Mouse (Mus musculus): ENCODE results near the gene Olfr344. TPM values are rescaled to one million over a fixed set of nuclear protein-coding genes. Genes with fewer than 3 reads are reported as not detected.

The Olfr344 gene
- polyA plus RNA-seq (2015; fragmentation: Nextera tagmentation; extraction: Ambion mirVana), result not detected in 2 replicates

GRCm38 (mm10) chr2:36566362-36566761, at the start of gene Olfr344:
Gene Olfr344, plus strand, starts transcription at chr2:36566662.
- Histone ChIP-seq H3K27ac (no peak within 1 kb of the TSS), H3K9ac (replicated peaks) (no peak within 1 kb of the TSS), H3K36me3 (no peaks in the 10 kb centered on the region), H3K9me3 (peaks cover 7% of the 10 kb centered on the region), H3K4me2 (replicated peaks) (no peak within 1 kb of the TSS), H3K4me3 (replicated peaks) (no peak within 1 kb of the TSS), H3K27me3 (no peaks in the 10 kb centered on the region), H3K4me1 (replicated peaks) (no peaks in the 10 kb centered on the region)
- no peak for ATAC-seq
- 95% methylated on average over 1 of the region's 1 CpGs for WGBS

DNA sequence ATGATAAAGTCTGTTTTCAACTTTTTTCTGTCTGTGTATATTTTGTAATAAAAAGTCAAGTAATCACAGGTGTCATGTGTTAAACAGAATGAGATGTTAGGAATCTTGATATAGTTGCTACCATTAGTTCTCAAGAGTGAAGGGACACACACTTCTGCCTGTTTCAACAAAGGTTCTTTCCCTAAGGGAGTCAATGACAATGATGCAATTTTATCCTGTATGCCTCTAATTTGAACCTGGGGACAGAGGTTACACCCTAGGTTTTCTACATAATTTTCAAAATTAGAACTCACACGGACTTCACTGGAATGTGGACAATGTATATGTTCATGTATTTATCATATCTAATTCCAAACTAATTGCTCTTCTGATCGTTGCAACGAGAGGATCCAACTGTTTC, 41.8 kb upstream of the Olfr344 start, which contains the start of gene Olfr342:
Gene Olfr342, plus strand, starts transcription at position 301 of the 400 bp plus-strand sequence.
- ATAC-seq, result no peak
- 75% methylated on average over 3 of the region's 3 CpGs for WGBS
- Histone ChIP-seq H3K4me2 (replicated peaks) (no peak within 1 kb of the TSS), H3K36me3 (no peaks in the 10 kb centered on the region), H3K4me1 (replicated peaks) (no peaks in the 10 kb centered on the region), H3K27me3 (no peaks in the 10 kb centered on the region), H3K9ac (replicated peaks) (no peak within 1 kb of the TSS), H3K27ac (no peak within 1 kb of the TSS), H3K9me3 (peaks cover 16% of the 10 kb centered on the region), H3K4me3 (replicated peaks) (no peak within 1 kb of the TSS)

DNA sequence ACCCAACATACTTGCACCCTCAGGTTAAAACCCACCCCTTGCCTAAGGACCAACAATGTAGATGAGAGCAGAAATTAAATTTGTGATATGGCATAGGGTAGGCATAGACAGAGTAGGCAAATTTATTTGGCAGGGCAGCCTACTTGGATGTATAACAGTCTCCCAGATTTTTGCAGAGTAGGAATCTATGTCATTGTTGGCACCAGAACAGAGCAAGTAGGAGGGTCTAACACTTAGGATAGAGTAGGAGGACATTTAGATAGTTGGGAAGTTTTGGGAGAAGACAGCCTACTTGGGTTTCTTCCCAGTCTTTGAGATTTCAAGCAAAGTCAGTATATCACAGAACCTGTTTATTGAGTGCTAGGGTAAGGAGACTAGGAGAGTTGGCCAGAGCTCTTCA, 1.3 kb upstream of the Olfr344 start:
- Histone ChIP-seq H3K4me1 (replicated peaks) (no peaks in the 10 kb centered on the region), H3K27ac (no peak overlapping the region), H3K27me3 (no peaks in the 10 kb centered on the region), H3K9ac (replicated peaks) (no peak overlapping the region), H3K4me2 (replicated peaks) (no peak overlapping the region), H3K4me3 (replicated peaks) (no peak overlapping the region), H3K36me3 (no peaks in the 10 kb centered on the region), H3K9me3 (peaks cover 18% of the 10 kb centered on the region)
- no peak for ATAC-seq

- H3K4me1 ChIP-seq (replicated peaks), result no peaks in the 10 kb centered on the region
- H3K4me3 ChIP-seq (replicated peaks), result no peak overlapping the region
- H3K27ac ChIP-seq, result no peak overlapping the region
- H3K9me3 ChIP-seq, result peaks cover 6% of the 10 kb centered on the region; the same call in 1 of the 2 replicates
- H3K27me3 ChIP-seq, result no peaks in the 10 kb centered on the region
- H3K9ac ChIP-seq (replicated peaks), result no peak overlapping the region
- no peaks in the 10 kb centered on the region for H3K36me3 ChIP-seq
- no peak overlapping the region for H3K4me2 ChIP-seq (replicated peaks)
- no peak for ATAC-seq
Measured at GRCm38 (mm10) chr2:36567022-36567421, 560 bp downstream of the Olfr344 start.

DNA sequence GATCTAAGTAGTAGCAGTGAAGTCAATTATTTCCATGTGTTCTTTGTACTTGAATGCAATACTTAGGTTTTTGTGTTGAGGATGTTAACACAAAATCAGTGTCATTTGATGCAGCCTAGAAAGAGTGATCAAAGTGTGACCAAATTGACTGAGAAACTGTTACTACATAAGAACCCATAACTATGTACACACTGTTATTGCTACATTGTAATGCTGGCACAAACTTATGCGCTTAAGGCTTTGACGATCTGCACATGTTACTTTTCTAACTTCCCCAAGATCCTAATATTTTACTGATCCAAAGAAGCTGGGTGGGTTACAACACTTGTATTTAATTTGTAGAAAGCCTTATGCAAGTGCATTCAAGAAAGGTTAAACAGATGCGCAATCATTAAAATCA, 1.4 kb downstream of the Olfr344 start:
- Histone ChIP-seq H3K4me3 (replicated peaks) (no peak overlapping the region), H3K36me3 (no peaks in the 10 kb centered on the region), H3K27me3 (no peaks in the 10 kb centered on the region), H3K9ac (replicated peaks) (no peak overlapping the region), H3K9me3 (peaks cover 6% of the 10 kb centered on the region; the same call in 1 of the 2 replicates), H3K4me1 (replicated peaks) (no peaks in the 10 kb centered on the region), H3K4me2 (replicated peaks) (no peak overlapping the region), H3K27ac (no peak overlapping the region)
- 94% methylated on average over 3 of the region's 3 CpGs for WGBS
- ATAC-seq, result no peak

Other genes starting within 250 kb of the Olfr344 start
- gene Olfr338, start 193.1 kb upstream of the Olfr344 start, polyA plus RNA-seq (2015; fragmentation: Nextera tagmentation; extraction: Ambion mirVana), result not detected in 2 replicates
- not detected in 2 replicates for gene Olfr339, start 147.7 kb upstream of the Olfr344 start, polyA plus RNA-seq (2015; fragmentation: Nextera tagmentation; extraction: Ambion mirVana)
- not detected in 2 replicates for gene Olfr340, start 114.1 kb upstream of the Olfr344 start, polyA plus RNA-seq (2015; fragmentation: Nextera tagmentation; extraction: Ambion mirVana)
- gene Olfr341, start 84.2 kb upstream of the Olfr344 start, polyA plus RNA-seq (2015; fragmentation: Nextera tagmentation; extraction: Ambion mirVana), result not detected in 2 replicates
- not detected in 2 replicates for gene Olfr342, start 41.7 kb upstream of the Olfr344 start, polyA plus RNA-seq (2015; fragmentation: Nextera tagmentation; extraction: Ambion mirVana)
- gene Olfr345, start 73.4 kb downstream of the Olfr344 start, polyA plus RNA-seq (2015; fragmentation: Nextera tagmentation; extraction: Ambion mirVana), result not detected in 2 replicates
- gene Olfr346, start 119.1 kb downstream of the Olfr344 start, polyA plus RNA-seq (2015; fragmentation: Nextera tagmentation; extraction: Ambion mirVana), result not detected in 2 replicates
- gene Olfr347, start 165.2 kb downstream of the Olfr344 start, polyA plus RNA-seq (2015; fragmentation: Nextera tagmentation; extraction: Ambion mirVana), result not detected in 2 replicates
- not detected in 2 replicates for gene Olfr348, start 217.6 kb downstream of the Olfr344 start, polyA plus RNA-seq (2015; fragmentation: Nextera tagmentation; extraction: Ambion mirVana)
- not detected in 2 replicates for gene Olfr50, start 223.9 kb downstream of the Olfr344 start, polyA plus RNA-seq (2015; fragmentation: Nextera tagmentation; extraction: Ambion mirVana)

Measured in midbrain, embryonic 13.5 days (tissue).